Mouse (Mus musculus): Measurements from ENCODE around the gene Wdpcp. TPM values are rescaled to one million over a fixed set of nuclear protein-coding genes. Genes with fewer than 3 reads are reported as not detected.

The Wdpcp gene
- total RNA-seq, 1 experiment from 2014 or later: 11.4 TPM

- peak; percentile 71 for DNase-seq
Observed at GRCm38 (mm10) chr11:21569456-21570108, 2.5 kb upstream of the Wdpcp start.

GRCm38 (mm10) chr11:21570109-21570474, 1.9 kb upstream of the Wdpcp start:
- DNase-seq: peak; percentile 7

- peak; percentile 61 for DNase-seq
Observed at GRCm38 (mm10) chr11:21570973-21571372, 1.1 kb upstream of the Wdpcp start.

GRCm38 (mm10) chr11:21581472-21581871, 9.4 kb downstream of the Wdpcp start:
- peak; percentile 26 for DNase-seq

GRCm38 (mm10) chr11:21583286-21583685, 11.3 kb downstream of the Wdpcp start:
- DNase-seq: no peak

- no peak for DNase-seq
Observed at GRCm38 (mm10) chr11:21602497-21602896, 30.5 kb downstream of the Wdpcp start.

- DNase-seq: no peak
Observed at GRCm38 (mm10) chr11:21615915-21616314, 43.9 kb downstream of the Wdpcp start.

- no peak for DNase-seq
Observed at GRCm38 (mm10) chr11:21634171-21634907, 62.3 kb downstream of the Wdpcp start.

GRCm38 (mm10) chr11:21638341-21638740, 66.3 kb downstream of the Wdpcp start:
- no peak for DNase-seq

GRCm38 (mm10) chr11:21639534-21639933, 67.5 kb downstream of the Wdpcp start:
- peak; percentile 53 for DNase-seq

GRCm38 (mm10) chr11:21644231-21644630, 72.2 kb downstream of the Wdpcp start:
- no peak for DNase-seq

- no peak for DNase-seq
Observed at GRCm38 (mm10) chr11:21646136-21646535, 74.1 kb downstream of the Wdpcp start.

GRCm38 (mm10) chr11:21658985-21659384, 87.0 kb downstream of the Wdpcp start:
- DNase-seq: peak; percentile 26

- DNase-seq: no peak
Observed at GRCm38 (mm10) chr11:21677034-21677433, 105.0 kb downstream of the Wdpcp start.

GRCm38 (mm10) chr11:21688441-21688840, 116.4 kb downstream of the Wdpcp start:
- DNase-seq: no peak

GRCm38 (mm10) chr11:21690730-21691129, 118.7 kb downstream of the Wdpcp start:
- no peak for DNase-seq

- no peak for DNase-seq
Observed at GRCm38 (mm10) chr11:21694087-21694486, 122.1 kb downstream of the Wdpcp start.

- no peak for DNase-seq
Observed at GRCm38 (mm10) chr11:21697642-21698041, 125.6 kb downstream of the Wdpcp start.

GRCm38 (mm10) chr11:21713508-21713907, 141.5 kb downstream of the Wdpcp start:
- DNase-seq: no peak

GRCm38 (mm10) chr11:21714065-21714464, 142.0 kb downstream of the Wdpcp start:
- no peak for DNase-seq

- no peak for DNase-seq
Observed at GRCm38 (mm10) chr11:21726329-21726728, 154.3 kb downstream of the Wdpcp start.

GRCm38 (mm10) chr11:21729056-21729455, 157.0 kb downstream of the Wdpcp start:
- DNase-seq: peak; percentile 20

GRCm38 (mm10) chr11:21729961-21730360, 157.9 kb downstream of the Wdpcp start:
- DNase-seq: peak; percentile 7

GRCm38 (mm10) chr11:21735272-21735671, 163.2 kb downstream of the Wdpcp start:
- no peak for DNase-seq

All from adrenal gland, postnatal 14 days (tissue).